Mouse (Mus musculus) ES-Bruce4 (cell line): Measurements from ENCODE around the gene Nfkbiz.

ENCODE experiments used
- CTCF ChIP-seq: IDR thresholded peaks from one replicate; pipeline ENCODE4 v1.8.1; 2011; ENCODE audit warnings: low read depth, low read length
- POLR2A ChIP-seq: IDR thresholded peaks from one replicate; pipeline ENCODE4 v1.8.1; 2011; ENCODE audit warnings: low read length; ENCODE audit not compliant: insufficient read depth

DNA sequence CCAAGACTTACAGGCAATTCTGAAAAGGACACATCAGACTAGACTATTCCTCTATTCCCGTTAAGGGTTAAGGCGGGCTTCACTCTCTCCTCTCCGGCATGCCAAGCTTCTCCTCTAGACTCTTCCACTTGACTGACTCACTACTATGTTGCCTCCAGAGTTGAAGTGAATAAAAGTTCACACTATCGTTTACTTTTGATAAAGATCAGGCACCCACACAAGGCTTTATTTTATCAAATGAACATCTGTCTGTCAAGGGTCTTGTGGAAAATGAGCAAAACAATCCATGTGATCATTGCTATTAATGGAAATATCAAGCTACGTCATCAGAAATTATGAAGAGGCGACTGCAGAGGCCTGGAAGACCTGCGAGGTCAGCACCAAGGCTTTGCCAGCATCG is 9.0 kb upstream of the Nfkbiz start:
- TF ChIP-seq POLR2A (no peak), CTCF (no peak)
